Mouse (Mus musculus): Measurements from ENCODE around the gene 1700092M07Rik. TPM values are rescaled to one million over a fixed set of nuclear protein-coding genes. Genes with fewer than 3 reads are reported as not detected.

1700092M07Rik gene
- polyA plus RNA-seq, 1 experiment from 2014 or later: 1.3 TPM

DNA sequence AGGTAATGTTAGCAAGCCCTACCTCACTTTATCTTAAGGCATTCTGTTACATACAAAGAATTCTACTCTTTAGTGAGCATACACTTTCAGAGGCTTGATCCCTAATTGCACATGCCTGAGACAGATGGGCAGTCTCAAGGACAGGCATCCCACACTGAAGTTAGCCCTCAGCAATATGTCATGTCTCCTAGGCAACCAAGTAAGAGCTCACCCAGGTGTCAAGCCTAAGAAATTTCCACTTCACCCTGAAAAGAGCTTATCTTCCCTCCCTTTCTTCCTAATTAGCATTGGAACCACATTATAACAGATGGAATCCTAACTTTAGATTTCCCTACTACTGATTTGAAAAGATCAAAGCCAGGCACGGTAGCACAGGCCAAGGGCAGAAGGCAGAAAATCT lies 48.7 kb downstream of the 1700092M07Rik start:
- no peaks in the 10 kb centered on the region for H3K27me3 ChIP-seq (replicated peaks; ENCODE audit: control insufficient read depth, insufficient read depth, low read length)
- WGBS: 63% methylated on average over 1 of the region's 1 CpGs
- H3K9me3 ChIP-seq (ENCODE audit: control insufficient read depth, low read length): no peaks in the 10 kb centered on the region
- H3K4me2 ChIP-seq (ENCODE audit: low read length): no peak overlapping the region
- H3K4me1 ChIP-seq (replicated peaks; ENCODE audit: control insufficient read depth, insufficient read depth, low read length): peaks cover 4% of the 10 kb centered on the region; the same call in 1 of the 2 replicates
- no peak for DNase-seq (ENCODE audit: low spot score)
- H3K36me3 ChIP-seq (ENCODE audit: control insufficient read depth, insufficient read depth, low read length): peaks cover 19% of the 10 kb centered on the region
- H3K4me3 ChIP-seq (ENCODE audit: low read depth, low read length): no peak overlapping the region
- ATAC-seq (replicated peaks; ENCODE audit: low FRiP score, low TSS enrichment, low read depth): no peak
- no peak overlapping the region for H3K27ac ChIP-seq (ENCODE audit: low read depth)
- H3K9ac ChIP-seq (ENCODE audit: low read length): no peak overlapping the region

DNA sequence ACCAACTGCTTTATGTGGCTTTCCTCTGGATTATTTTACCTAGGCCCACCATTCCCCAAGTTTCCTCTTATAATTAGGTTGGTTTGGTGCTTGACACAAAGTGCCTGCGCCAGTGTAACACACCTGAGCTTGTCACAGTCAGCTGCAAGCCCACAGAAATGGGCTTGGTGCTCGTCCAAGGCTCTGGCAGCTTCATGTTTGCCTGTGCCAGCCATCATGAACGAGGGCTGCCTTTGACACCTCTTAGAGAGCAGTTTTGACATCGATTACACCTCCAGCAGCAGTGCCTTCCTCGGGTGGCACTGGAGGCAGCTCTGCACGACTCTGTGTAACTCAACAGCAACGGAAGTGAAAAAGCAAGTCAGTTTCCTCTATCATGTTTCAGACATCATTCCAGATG lies 49.7 kb downstream of the 1700092M07Rik start:
- ATAC-seq (replicated peaks; ENCODE audit: low FRiP score, low TSS enrichment, low read depth) (no peak), DNase-seq (ENCODE audit: low spot score) (no peak)
- no peak overlapping the region for H3K4me2 ChIP-seq (ENCODE audit: low read length)
- no peak overlapping the region for H3K9ac ChIP-seq (ENCODE audit: low read length)
- H3K4me1 ChIP-seq (replicated peaks; ENCODE audit: control insufficient read depth, insufficient read depth, low read length): peaks cover 4% of the 10 kb centered on the region; the same call in 1 of the 2 replicates
- no peaks in the 10 kb centered on the region for H3K27me3 ChIP-seq (replicated peaks; ENCODE audit: control insufficient read depth, insufficient read depth, low read length)
- 80% methylated on average over 7 of the region's 7 CpGs for WGBS
- H3K9me3 ChIP-seq (ENCODE audit: control insufficient read depth, low read length): no peaks in the 10 kb centered on the region
- H3K36me3 ChIP-seq (ENCODE audit: control insufficient read depth, insufficient read depth, low read length): peaks cover 29% of the 10 kb centered on the region
- no peak overlapping the region for H3K4me3 ChIP-seq (ENCODE audit: low read depth, low read length)
- H3K27ac ChIP-seq (ENCODE audit: low read depth): no peak overlapping the region

Small RNA genes within 50 kb of the gene (microRNA-seq; reads per million reads assigned to microRNA genes)
- not detected for gene Mir6992

Other genes starting within 250 kb of the 1700092M07Rik start
- gene Slc22a8, start 149.5 kb upstream of the 1700092M07Rik start, polyA plus RNA-seq (2014; fragmentation: Nextera tagmentation; extraction: Ambion mirVana): 0.05 TPM in 2 replicates
- gene Slc22a6, start 122.7 kb upstream of the 1700092M07Rik start, polyA plus RNA-seq (2014; fragmentation: Nextera tagmentation; extraction: Ambion mirVana): not detected in 2 replicates
- gene Chrm1, start 76.9 kb upstream of the 1700092M07Rik start, polyA plus RNA-seq (2014; fragmentation: Nextera tagmentation; extraction: Ambion mirVana): 0.26 and 0.44 TPM in 2 replicates
- gene Slc3a2, start 17.3 kb upstream of the 1700092M07Rik start, polyA plus RNA-seq (2014; fragmentation: Nextera tagmentation; extraction: Ambion mirVana): 121 and 126 TPM in 2 replicates
- gene Wdr74, start 4.9 kb upstream of the 1700092M07Rik start, polyA plus RNA-seq (2014; fragmentation: Nextera tagmentation; extraction: Ambion mirVana): 96.3 and 97.8 TPM in 2 replicates
- gene Stx5a, start 695 bp downstream of the 1700092M07Rik start, polyA plus RNA-seq (2014; fragmentation: Nextera tagmentation; extraction: Ambion mirVana): 114 and 132 TPM in 2 replicates
- gene Nxf1, start 16.4 kb downstream of the 1700092M07Rik start, polyA plus RNA-seq (2014; fragmentation: Nextera tagmentation; extraction: Ambion mirVana): 168 and 172 TPM in 2 replicates
- 170 and 196 TPM in 2 replicates for gene Tmem223, start 30.3 kb downstream of the 1700092M07Rik start, polyA plus RNA-seq (2014; fragmentation: Nextera tagmentation; extraction: Ambion mirVana)
- gene Tmem179b, start 33.7 kb downstream of the 1700092M07Rik start, polyA plus RNA-seq (2014; fragmentation: Nextera tagmentation; extraction: Ambion mirVana): 92.6 and 96.6 TPM in 2 replicates
- 17.2 and 18.9 TPM in 2 replicates for gene Taf6l, start 45.7 kb downstream of the 1700092M07Rik start, polyA plus RNA-seq (2014; fragmentation: Nextera tagmentation; extraction: Ambion mirVana)
- gene Polr2g, start 57.9 kb downstream of the 1700092M07Rik start, polyA plus RNA-seq (2014; fragmentation: Nextera tagmentation; extraction: Ambion mirVana): 148 and 151 TPM in 2 replicates
- 4.2 and 4.3 TPM in 2 replicates for gene Zbtb3, start 61.8 kb downstream of the 1700092M07Rik start, polyA plus RNA-seq (2014; fragmentation: Nextera tagmentation; extraction: Ambion mirVana)
- 38.5 and 48.4 TPM in 2 replicates for gene Ttc9c, start 78.6 kb downstream of the 1700092M07Rik start, polyA plus RNA-seq (2014; fragmentation: Nextera tagmentation; extraction: Ambion mirVana)
- gene Hnrnpul2, start 79.3 kb downstream of the 1700092M07Rik start, polyA plus RNA-seq (2014; fragmentation: Nextera tagmentation; extraction: Ambion mirVana): 6.5 and 7.7 TPM in 2 replicates
- not detected in 2 replicates for gene AC129217.1, start 89.1 kb downstream of the 1700092M07Rik start, polyA plus RNA-seq (2014; fragmentation: Nextera tagmentation; extraction: Ambion mirVana)
- gene Bscl2, start 96.7 kb downstream of the 1700092M07Rik start, polyA plus RNA-seq (2014; fragmentation: Nextera tagmentation; extraction: Ambion mirVana): 39.6 and 40.9 TPM in 2 replicates
- gene Gng3, start 98.5 kb downstream of the 1700092M07Rik start, polyA plus RNA-seq (2014; fragmentation: Nextera tagmentation; extraction: Ambion mirVana): 23.7 and 25.2 TPM in 2 replicates
- 1.4 TPM in 2 replicates for gene Lrrn4cl, start 110.0 kb downstream of the 1700092M07Rik start, polyA plus RNA-seq (2014; fragmentation: Nextera tagmentation; extraction: Ambion mirVana)
- 162 and 166 TPM in 2 replicates for gene Ubxn1, start 130.8 kb downstream of the 1700092M07Rik start, polyA plus RNA-seq (2014; fragmentation: Nextera tagmentation; extraction: Ambion mirVana)
- 57.1 and 63.9 TPM in 2 replicates for gene Uqcc3, start 140.2 kb downstream of the 1700092M07Rik start, polyA plus RNA-seq (2014; fragmentation: Nextera tagmentation; extraction: Ambion mirVana)
- gene Lbhd1, start 143.0 kb downstream of the 1700092M07Rik start, polyA plus RNA-seq (2014; fragmentation: Nextera tagmentation; extraction: Ambion mirVana): 78.6 and 79.2 TPM in 2 replicates
- not detected in 2 replicates for gene Gm49403, start 143.2 kb downstream of the 1700092M07Rik start, polyA plus RNA-seq (2014; fragmentation: Nextera tagmentation; extraction: Ambion mirVana)
- 92.8 and 95.9 TPM in 2 replicates for gene 1810009A15Rik, start 148.1 kb downstream of the 1700092M07Rik start, polyA plus RNA-seq (2014; fragmentation: Nextera tagmentation; extraction: Ambion mirVana)
- gene Gm49416, start 148.2 kb downstream of the 1700092M07Rik start, polyA plus RNA-seq (2014; fragmentation: Nextera tagmentation; extraction: Ambion mirVana): not detected in 2 replicates
- gene Ints5, start 152.3 kb downstream of the 1700092M07Rik start, polyA plus RNA-seq (2014; fragmentation: Nextera tagmentation; extraction: Ambion mirVana): 37.5 and 44.5 TPM in 2 replicates
- 89.8 and 96.4 TPM in 2 replicates for gene Ganab, start 157.4 kb downstream of the 1700092M07Rik start, polyA plus RNA-seq (2014; fragmentation: Nextera tagmentation; extraction: Ambion mirVana)
- gene B3gat3, start 179.7 kb downstream of the 1700092M07Rik start, polyA plus RNA-seq (2014; fragmentation: Nextera tagmentation; extraction: Ambion mirVana): 35.7 and 36.9 TPM in 2 replicates
- gene Rom1, start 188.6 kb downstream of the 1700092M07Rik start, polyA plus RNA-seq (2014; fragmentation: Nextera tagmentation; extraction: Ambion mirVana): 1.1 and 1.8 TPM in 2 replicates
- gene Eml3, start 188.8 kb downstream of the 1700092M07Rik start, polyA plus RNA-seq (2014; fragmentation: Nextera tagmentation; extraction: Ambion mirVana): 16.8 and 18.4 TPM in 2 replicates
- gene Mta2, start 201.2 kb downstream of the 1700092M07Rik start, polyA plus RNA-seq (2014; fragmentation: Nextera tagmentation; extraction: Ambion mirVana): 40.3 and 40.7 TPM in 2 replicates
- 33.3 and 33.5 TPM in 2 replicates for gene Tut1, start 213.1 kb downstream of the 1700092M07Rik start, polyA plus RNA-seq (2014; fragmentation: Nextera tagmentation; extraction: Ambion mirVana)
- 501 and 531 TPM in 2 replicates for gene Eef1g, start 226.3 kb downstream of the 1700092M07Rik start, polyA plus RNA-seq (2014; fragmentation: Nextera tagmentation; extraction: Ambion mirVana)
- 21.6 and 22.2 TPM in 2 replicates for gene Ahnak, start 248.6 kb downstream of the 1700092M07Rik start, polyA plus RNA-seq (2014; fragmentation: Nextera tagmentation; extraction: Ambion mirVana)

All from intestine, embryonic 14.5 days (tissue).